Mouse (Mus musculus) forebrain, embryonic 10.5 days (tissue): ENCODE results near the gene Gm9887. TPM values are rescaled to one million over a fixed set of nuclear protein-coding genes. Genes with fewer than 3 reads are reported as not detected.
"Not testable (repeated sequence)": the region's sequence is repeated elsewhere in the genome, so short reads cannot be mapped to it uniquely, and the experiment has no call there.

ENCODE experiments used
- DNase-seq: peaks from one replicate; pipeline ENCODE4 v3.0.0-alpha.2; 2017; ENCODE audit warnings: low spot score; ENCODE audit errors: extremely low spot score
- H3K27ac ChIP-seq: fragments of 300-500 bp; sonication (generic); 2 replicates; pipeline ENCODE4 v1.5.1; 2016; ENCODE audit warnings: mild to moderate bottlenecking
- H3K27me3 ChIP-seq: fragments of 300-500 bp; sonication (generic); 2 replicates; pipeline ENCODE4 v1.6.1; 2016; ENCODE audit warnings: mild to moderate bottlenecking; ENCODE audit not compliant: poor library complexity, severe bottlenecking
- H3K36me3 ChIP-seq: fragments of 300-500 bp; sonication (generic); replicated peaks from 2 replicates; pipeline ENCODE4 v1.6.1; 2016; ENCODE audit warnings: mild to moderate bottlenecking, moderate library complexity
- H3K4me1 ChIP-seq: fragments of 300-500 bp; sonication (generic); 2 replicates; pipeline ENCODE4 v1.6.1; 2016
- H3K4me3 ChIP-seq: fragments of 300-500 bp; sonication (generic); 2 replicates; pipeline ENCODE4 v1.5.1; 2016; ENCODE audit warnings: mild to moderate bottlenecking, moderate library complexity
- H3K9me3 ChIP-seq: fragments of 300-500 bp; sonication (generic); 2 replicates; pipeline ENCODE4 v1.6.1; 2016; ENCODE audit warnings: mild to moderate bottlenecking, moderate library complexity
- WGBS: fragments of 180-500 bp; shearing (Covaris S2); methylation state at CpG from one replicate; pipeline ENCODE4 v1.1.7; 2016; 5-methylcytosine and 5-hydroxymethylcytosine counted together
- polyA plus RNA-seq: library from polyadenylated mRNA; unstranded; fragments of >200 nt; fragmentation: Nextera tagmentation; extraction: Ambion mirVana; gene quantifications from 2 replicates; pipeline ENCODE4 v1.2.1, GENCODE M21; 2016

The Gm9887 gene
- polyA plus RNA-seq, 1 experiment from 2014 or later = 1.2 TPM

DNA sequence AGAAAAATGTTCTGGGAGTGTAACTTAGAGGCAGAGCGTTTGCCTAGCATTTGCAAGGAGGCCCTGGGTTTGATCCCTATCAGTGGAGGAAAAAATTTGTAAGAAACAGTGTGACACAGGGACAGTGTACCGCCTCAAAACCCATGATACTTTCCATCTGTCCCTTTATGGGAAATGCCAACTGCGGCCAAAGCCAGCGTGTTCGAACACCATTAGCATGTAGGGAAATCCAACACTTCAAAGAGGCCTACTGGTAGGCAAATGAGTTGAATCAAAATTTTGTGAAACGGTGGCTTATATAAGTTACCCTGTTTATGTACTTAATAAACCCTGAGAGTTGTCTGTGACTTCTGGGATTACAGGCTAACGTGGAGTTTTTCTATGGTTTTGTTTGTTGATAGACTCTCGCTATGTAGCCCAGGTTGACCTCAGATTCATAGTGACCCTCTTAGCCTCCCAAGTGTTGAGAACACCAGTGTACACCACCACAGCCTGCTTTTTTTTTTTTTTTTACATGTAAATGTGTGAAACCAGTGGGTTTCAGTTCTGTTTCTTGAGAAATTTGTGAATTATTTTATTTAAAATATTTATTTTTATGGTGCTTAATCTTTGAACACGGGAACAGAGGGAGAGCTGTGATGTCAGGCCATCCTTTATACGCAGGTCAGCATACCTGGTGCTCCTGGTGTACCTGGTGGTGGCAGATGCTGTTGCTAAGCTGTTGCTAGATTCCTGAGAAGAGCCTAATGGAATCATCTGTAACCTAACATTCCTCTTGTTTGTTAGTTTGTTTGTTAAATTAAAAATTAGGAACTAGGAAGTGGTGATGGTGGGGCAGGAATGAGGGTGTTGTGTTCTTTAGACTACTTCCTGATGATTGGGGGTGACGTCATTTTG is 6.5 kb upstream of the Gm9887 start:
- Histone ChIP-seq H3K4me1 (peaks cover 21% of the 10 kb centered on the region), H3K36me3 (peaks cover 58% of the 10 kb centered on the region), H3K9me3 (no peaks in the 10 kb centered on the region), H3K27me3 (no peaks in the 10 kb centered on the region), H3K4me3 (no peak overlapping the region), H3K27ac (no peak overlapping the region)
- 90% methylated on average over 11 of the region's 11 CpGs for WGBS
- DNase-seq = no peak

DNA sequence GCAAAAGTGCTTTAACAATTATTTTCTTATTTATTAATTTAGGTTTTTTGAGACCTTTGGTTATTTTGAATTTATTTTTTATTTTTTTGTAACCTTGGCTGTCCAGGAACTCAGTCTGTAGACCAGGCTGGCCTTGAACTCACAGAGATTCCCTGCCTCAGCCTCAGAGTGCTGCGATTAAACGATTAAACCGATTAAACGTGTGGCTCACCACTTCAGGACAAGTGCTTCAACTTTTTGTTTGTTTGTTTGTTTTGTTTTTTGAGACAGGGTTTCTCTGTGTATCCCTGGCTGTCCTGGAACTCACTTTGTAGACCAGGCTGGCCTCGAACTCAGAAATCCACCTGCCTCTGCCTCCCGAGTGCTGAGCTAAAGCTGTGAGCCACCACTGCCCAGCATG is 5.4 kb upstream of the Gm9887 start:
- 97% methylated on average over 6 of the region's 6 CpGs for WGBS
- DNase-seq, H3K27ac ChIP-seq, H3K9me3 ChIP-seq, H3K27me3 ChIP-seq, H3K4me3 ChIP-seq: not testable (repeated sequence)
- peaks cover 68% of the 10 kb centered on the region for H3K36me3 ChIP-seq
- peaks cover 26% of the 10 kb centered on the region for H3K4me1 ChIP-seq

DNA sequence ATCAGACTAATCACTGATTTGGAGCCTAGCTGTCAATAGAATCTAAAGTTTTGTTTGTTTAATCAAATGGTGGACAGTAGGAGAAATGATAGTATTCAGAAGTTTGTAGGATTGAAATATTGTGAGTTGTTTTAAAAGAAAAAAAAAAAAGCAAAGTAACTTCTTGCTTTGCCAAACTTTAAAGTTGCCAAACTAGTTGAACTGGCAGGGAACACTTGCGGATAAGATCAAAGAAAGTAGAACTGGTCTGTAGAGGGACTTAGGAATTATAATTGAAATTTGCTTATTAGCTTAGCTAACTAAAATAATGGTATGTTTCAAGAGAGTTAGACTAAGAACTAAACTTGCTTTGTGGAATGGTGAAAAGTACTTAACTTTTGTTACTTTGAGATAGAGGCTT is 4.9 kb upstream of the Gm9887 start:
- WGBS = 90% methylated on average over 1 of the region's 1 CpGs
- H3K4me1 ChIP-seq = peaks cover 26% of the 10 kb centered on the region
- H3K9me3 ChIP-seq = no peaks in the 10 kb centered on the region
- no peak overlapping the region for H3K27ac ChIP-seq
- no peak overlapping the region for H3K4me3 ChIP-seq
- no peaks in the 10 kb centered on the region for H3K27me3 ChIP-seq
- DNase-seq = no peak
- peaks cover 68% of the 10 kb centered on the region for H3K36me3 ChIP-seq

DNA sequence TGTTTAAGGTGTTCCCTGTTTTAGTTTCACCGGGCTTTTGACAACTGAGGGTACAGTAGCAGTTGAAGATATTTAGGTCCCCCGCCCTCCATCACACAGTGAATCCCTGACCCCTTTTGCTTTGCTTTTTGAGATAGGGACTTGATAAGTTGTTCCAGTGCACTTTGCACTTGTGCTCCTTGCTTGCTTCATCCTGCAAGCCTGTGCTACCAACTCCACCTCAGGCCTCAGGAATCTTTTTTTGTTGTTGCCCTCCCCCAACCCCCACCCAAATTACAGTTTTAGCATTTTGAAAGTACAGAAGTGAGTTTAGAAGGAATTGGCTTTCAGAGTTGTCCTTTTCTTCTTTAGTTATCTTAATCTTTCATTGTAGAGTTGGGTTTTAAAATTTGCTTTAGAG is 3.9 kb upstream of the Gm9887 start:
- H3K9me3 ChIP-seq = no peaks in the 10 kb centered on the region
- H3K27ac ChIP-seq = no peak overlapping the region
- H3K4me3 ChIP-seq = no peak overlapping the region
- H3K27me3 ChIP-seq = no peaks in the 10 kb centered on the region
- no peak for DNase-seq
- peaks cover 64% of the 10 kb centered on the region for H3K36me3 ChIP-seq
- H3K4me1 ChIP-seq = peaks cover 29% of the 10 kb centered on the region
- WGBS = 82% methylated on average over 2 of the region's 2 CpGs

DNA sequence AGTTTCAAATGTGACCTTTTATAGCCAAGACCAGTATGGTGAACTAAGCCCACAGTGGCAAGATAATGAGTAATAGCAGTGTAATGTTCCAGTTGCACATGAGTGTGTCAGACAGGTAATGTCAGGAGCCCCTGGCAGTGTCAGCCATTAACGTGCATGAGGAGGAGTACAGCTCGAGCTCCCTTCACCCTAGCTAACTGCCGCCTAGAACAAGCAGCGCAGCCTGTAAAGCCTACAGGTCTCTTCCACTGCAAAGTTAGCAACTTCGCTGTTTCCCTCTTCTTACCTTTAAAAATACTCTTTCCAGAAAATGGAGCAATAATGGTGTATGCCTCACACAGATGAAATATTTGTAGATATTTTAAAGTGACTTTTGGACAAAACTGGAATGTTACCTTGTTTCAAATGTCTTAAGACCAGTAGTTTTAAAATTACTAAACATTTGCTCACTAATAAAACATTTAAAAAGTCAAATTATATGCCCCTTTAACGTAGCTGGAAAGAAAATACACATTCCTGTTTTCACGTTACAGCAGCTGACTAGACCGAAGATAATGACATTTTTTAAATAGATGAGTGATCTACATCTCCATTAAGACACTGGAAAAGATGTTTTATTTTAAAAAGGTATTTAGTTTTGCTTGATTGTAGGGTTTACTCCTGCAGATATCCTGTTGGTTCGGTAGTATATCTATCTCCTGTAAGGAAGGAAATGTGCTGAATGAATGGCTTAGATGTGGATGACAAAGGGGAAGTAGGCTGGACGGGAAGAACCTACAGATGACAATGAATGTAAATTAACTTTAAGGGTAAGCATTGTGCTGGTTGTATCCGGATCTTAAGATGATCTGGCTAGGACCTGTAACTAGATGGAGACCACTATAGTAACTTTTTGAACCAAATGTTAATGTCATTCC is 1.9 kb upstream of the Gm9887 start:
- 56% methylated on average over 11 of the region's 11 CpGs for WGBS
- Histone ChIP-seq H3K4me3 (peak overlapping the region; percentile 99), H3K27me3 (no peaks in the 10 kb centered on the region), H3K4me1 (peaks cover 36% of the 10 kb centered on the region), H3K36me3 (peaks cover 56% of the 10 kb centered on the region), H3K9me3 (no peaks in the 10 kb centered on the region), H3K27ac (peak overlapping the region; percentile 3; the same call in 1 of the 2 replicates)
- DNase-seq = no peak

DNA sequence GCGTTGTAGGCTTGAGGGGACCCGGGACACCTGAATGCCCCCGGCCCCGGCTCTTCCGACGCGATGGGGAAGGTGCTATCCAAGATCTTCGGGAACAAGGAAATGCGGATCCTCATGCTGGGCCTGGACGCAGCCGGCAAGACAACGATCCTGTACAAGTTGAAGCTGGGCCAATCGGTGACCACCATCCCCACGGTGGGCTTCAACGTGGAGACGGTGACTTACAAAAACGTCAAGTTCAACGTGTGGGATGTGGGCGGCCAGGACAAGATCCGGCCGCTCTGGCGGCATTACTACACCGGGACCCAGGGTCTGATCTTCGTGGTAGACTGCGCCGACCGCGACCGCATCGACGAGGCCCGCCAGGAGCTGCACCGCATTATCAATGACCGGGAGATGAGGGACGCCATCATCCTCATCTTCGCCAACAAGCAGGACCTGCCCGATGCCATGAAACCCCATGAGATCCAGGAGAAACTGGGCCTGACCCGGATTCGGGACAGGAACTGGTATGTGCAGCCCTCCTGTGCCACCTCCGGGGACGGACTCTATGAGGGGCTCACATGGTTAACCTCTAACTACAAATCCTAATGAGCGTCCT is 573 bp upstream of the Gm9887 start:
- DNase-seq = peak; percentile 45
- no peaks in the 10 kb centered on the region for H3K9me3 ChIP-seq
- WGBS = under 1% methylated on average over 42 of the region's 42 CpGs
- peak overlapping the region; percentile 98 for H3K27ac ChIP-seq
- H3K4me3 ChIP-seq = peak overlapping the region; percentile 99
- H3K4me1 ChIP-seq = peaks cover 36% of the 10 kb centered on the region
- no peaks in the 10 kb centered on the region for H3K27me3 ChIP-seq
- H3K36me3 ChIP-seq = peaks cover 46% of the 10 kb centered on the region

DNA sequence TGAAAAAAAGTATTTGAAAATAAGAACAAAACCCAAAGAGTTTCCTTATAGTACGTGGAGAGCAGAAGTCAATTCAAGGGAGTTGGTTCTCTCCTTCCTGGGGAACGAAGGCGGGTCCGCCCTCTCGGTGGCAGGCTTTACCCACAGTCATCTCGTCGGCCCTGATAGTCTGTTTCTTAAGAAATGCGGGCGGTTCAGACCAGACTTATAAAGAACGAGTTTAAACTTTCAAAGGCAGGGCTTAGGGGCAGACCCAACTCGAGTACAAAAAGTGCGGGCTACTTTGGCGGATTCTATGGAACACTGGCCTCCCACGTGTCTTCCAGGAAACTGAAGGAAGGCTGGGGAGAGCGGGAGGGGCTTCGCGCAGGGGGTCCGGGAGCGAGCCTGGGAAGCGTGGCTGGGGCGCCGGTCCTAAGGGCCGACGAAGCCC is 821 bp downstream of the Gm9887 start:
- H3K9me3 ChIP-seq = no peaks in the 10 kb centered on the region
- H3K4me3 ChIP-seq = peak overlapping the region; percentile 99
- peaks cover 34% of the 10 kb centered on the region for H3K36me3 ChIP-seq
- 0% methylated on average over 24 of the region's 24 CpGs for WGBS
- peak overlapping the region; percentile 98 for H3K27ac ChIP-seq
- no peaks in the 10 kb centered on the region for H3K27me3 ChIP-seq
- H3K4me1 ChIP-seq = peaks cover 36% of the 10 kb centered on the region
- DNase-seq = no peak

DNA sequence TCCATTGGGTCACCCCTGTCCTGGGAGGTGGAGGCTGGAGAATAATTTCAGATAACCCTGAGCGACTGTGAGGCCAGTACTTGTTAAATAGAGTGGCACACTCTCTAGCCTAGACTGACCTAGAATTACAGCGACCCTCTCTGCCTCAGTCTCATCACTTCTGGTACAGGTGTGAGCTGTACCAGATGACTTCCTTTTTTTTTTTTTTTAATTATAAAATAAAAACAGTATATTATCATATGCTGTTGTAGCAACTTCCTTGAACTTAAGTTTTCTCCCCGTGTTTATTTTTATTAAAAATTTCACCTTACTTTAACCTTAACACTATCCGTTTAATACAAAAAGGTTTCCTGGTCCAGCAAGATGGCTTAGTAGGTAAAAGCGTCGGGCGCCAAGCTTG is 1.3 kb downstream of the Gm9887 start:
- no peak for DNase-seq
- H3K9me3 ChIP-seq = no peaks in the 10 kb centered on the region
- peaks cover 33% of the 10 kb centered on the region for H3K4me1 ChIP-seq
- H3K27me3 ChIP-seq = no peaks in the 10 kb centered on the region
- WGBS = 13% methylated on average over 7 of the region's 7 CpGs
- peaks cover 29% of the 10 kb centered on the region for H3K36me3 ChIP-seq
- peak overlapping the region; percentile 99 for H3K4me3 ChIP-seq
- peak overlapping the region; percentile 98 for H3K27ac ChIP-seq

DNA sequence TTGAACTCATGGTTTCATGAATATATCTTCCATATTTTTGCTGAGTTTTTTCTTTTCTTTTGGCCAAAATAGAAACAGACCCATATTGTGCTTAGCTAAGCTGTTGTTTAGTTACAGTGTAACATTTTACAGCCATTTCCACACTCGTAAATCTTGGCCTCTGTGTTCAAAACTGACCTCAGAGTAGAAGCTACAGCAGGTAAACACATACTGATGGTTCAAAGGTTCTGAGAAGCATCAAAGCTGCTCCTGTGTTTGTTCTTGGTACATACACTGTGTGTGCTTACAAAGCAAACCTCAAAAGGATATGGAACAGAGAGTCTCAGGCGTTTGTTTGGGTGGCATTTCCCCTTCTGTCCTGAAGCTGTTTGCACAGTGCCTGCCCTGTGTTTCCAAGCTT is 4.7 kb downstream of the Gm9887 start:
- H3K4me1 ChIP-seq = peaks cover 25% of the 10 kb centered on the region
- WGBS = 77% methylated on average over 2 of the region's 2 CpGs
- no peak for DNase-seq

DNA sequence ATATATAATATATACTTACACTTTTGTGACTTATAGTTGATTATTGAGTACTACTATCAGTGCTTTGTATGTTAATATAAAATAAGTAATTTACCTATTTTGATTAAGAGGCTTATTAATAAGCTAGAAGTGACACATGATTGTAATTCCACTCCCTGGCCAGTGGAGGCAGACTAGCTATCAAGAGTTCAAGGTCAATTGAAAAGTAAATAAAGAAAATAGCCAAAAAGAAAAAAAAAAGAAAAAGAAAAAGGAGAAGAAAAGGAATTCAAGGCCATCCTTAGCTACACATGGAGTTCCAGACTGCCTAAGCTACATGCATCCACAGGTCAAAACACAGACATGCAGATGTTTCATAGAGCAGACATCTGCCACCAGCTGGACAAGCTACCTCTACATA is 5.8 kb downstream of the Gm9887 start:
- Histone ChIP-seq H3K4me3 (no peak overlapping the region), H3K36me3 (no peaks in the 10 kb centered on the region), H3K27ac (no peak overlapping the region), H3K4me1 (peaks cover 36% of the 10 kb centered on the region), H3K27me3 (no peaks in the 10 kb centered on the region), H3K9me3 (no peaks in the 10 kb centered on the region)
- DNase-seq = no peak

More for the DNA sequence above, 4.7 kb downstream of the Gm9887 start:
- H3K9me3 ChIP-seq = no peaks in the 10 kb centered on the region
- H3K4me3 ChIP-seq = no peak overlapping the region
- no peak overlapping the region for H3K27ac ChIP-seq
- H3K27me3 ChIP-seq = no peaks in the 10 kb centered on the region
- no peaks in the 10 kb centered on the region for H3K36me3 ChIP-seq

DNA sequence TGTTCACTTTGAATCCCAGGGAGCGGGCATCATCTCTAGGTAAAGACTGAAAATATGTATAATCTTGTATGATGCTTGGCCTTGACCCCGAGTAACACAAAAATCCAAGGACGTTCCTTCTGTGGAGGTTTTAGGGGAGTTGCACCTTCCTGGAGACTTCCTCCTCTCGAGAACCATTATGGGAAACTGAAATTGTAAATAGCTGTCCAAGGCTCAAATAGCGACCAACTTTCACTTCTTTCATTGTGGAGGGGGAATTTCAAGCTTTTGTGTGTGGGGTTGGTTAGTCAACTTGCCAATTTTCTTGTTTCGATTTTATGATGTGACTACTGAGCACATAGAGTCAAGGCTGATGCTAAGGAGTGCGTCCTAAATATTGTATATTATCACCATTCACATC is 6.5 kb downstream of the Gm9887 start:
- Histone ChIP-seq H3K9me3 (no peaks in the 10 kb centered on the region), H3K4me3 (no peak overlapping the region), H3K27me3 (no peaks in the 10 kb centered on the region), H3K36me3 (no peaks in the 10 kb centered on the region), H3K27ac (no peak overlapping the region), H3K4me1 (peaks cover 29% of the 10 kb centered on the region)
- WGBS = 82% methylated on average over 7 of the region's 7 CpGs
- DNase-seq = no peak

DNA sequence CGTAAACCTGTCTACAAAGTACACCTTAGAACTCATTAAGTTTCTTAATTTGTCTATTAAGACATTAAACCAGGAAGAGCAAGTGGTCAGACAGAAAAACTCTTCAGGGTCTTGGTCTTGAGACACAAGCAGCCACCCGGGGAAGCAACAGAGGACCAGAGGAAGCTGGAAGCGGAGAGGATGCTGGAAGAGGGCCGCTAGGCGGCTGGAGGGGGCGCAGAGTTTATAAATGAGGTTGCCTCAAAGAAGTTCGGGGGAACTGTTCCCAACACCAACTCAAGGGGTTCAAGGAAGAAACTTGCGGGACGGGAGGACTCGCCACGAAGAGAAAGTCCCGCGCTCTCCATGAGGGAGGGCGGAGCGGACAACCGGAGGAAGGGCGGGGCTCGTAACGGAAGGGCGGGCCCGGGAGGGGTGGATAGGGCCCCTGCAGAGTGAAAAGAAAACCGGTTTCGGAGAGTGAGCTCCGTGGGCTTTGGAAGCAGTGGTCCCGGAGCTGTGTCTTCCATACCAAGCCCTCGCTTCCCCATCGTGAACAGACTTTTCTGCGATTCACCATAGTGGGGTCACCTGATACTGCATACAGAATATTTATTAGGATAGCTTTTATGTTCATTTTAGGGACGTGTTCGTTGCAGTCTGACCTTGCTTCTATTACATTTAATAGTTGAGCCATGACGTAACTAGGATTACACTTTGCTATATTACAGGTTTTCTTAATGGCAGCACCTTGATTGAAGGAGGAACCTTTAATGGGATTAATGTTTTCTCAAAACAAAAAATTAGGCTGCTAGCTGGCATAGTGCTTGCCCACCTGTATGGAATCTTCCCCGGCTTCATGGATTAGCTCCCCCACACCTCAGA is 8.1 kb downstream of the Gm9887 start:
- no peaks in the 10 kb centered on the region for H3K36me3 ChIP-seq
- H3K4me1 ChIP-seq = peaks cover 26% of the 10 kb centered on the region
- peak; percentile 72 for DNase-seq
- no peaks in the 10 kb centered on the region for H3K9me3 ChIP-seq
- no peaks in the 10 kb centered on the region for H3K27me3 ChIP-seq
- peak overlapping the region; percentile 91 for H3K27ac ChIP-seq
- 5% methylated on average over 32 of the region's 32 CpGs for WGBS
- peak overlapping the region; percentile 63 for H3K4me3 ChIP-seq
